Mouse (Mus musculus) thymus, postnatal 25 days (tissue): ENCODE data around the gene Itgb8.

Source experiments
- DNase-seq: peaks from one replicate; pipeline ENCODE4 v3.0.0; 2022

The Itgb8 gene

GRCm38 (mm10) chr12:119207464-119207801, 31.2 kb downstream of the Itgb8 start:
- no peak for DNase-seq

GRCm38 (mm10) chr12:119206711-119207463, 31.7 kb downstream of the Itgb8 start:
- DNase-seq = no peak

- no peak for DNase-seq
Measured at GRCm38 (mm10) chr12:119204411-119204810, 34.2 kb downstream of the Itgb8 start.

- no peak for DNase-seq
Measured at GRCm38 (mm10) chr12:119202766-119203165, 35.8 kb downstream of the Itgb8 start.

- DNase-seq = no peak
Measured at GRCm38 (mm10) chr12:119195145-119195544, 43.5 kb downstream of the Itgb8 start.

GRCm38 (mm10) chr12:119189814-119190213, 48.8 kb downstream of the Itgb8 start:
- no peak for DNase-seq

- no peak for DNase-seq
Measured at GRCm38 (mm10) chr12:119185441-119185840, 53.2 kb downstream of the Itgb8 start.

GRCm38 (mm10) chr12:119182215-119182924, 56.2 kb downstream of the Itgb8 start:
- no peak for DNase-seq

- DNase-seq = no peak
Measured at GRCm38 (mm10) chr12:119176017-119176416, 62.6 kb downstream of the Itgb8 start.

GRCm38 (mm10) chr12:119169828-119170539, 68.6 kb downstream of the Itgb8 start:
- DNase-seq = no peak

- no peak for DNase-seq
Measured at GRCm38 (mm10) chr12:119169143-119169542, 69.5 kb downstream of the Itgb8 start.

- DNase-seq = no peak
Measured at GRCm38 (mm10) chr12:119165115-119165514, 73.5 kb downstream of the Itgb8 start.

- DNase-seq = no peak
Measured at GRCm38 (mm10) chr12:119164672-119165071, 73.9 kb downstream of the Itgb8 start.

- no peak for DNase-seq
Measured at GRCm38 (mm10) chr12:119164176-119164575, 74.4 kb downstream of the Itgb8 start.

GRCm38 (mm10) chr12:119160786-119161185, 77.8 kb downstream of the Itgb8 start:
- no peak for DNase-seq

GRCm38 (mm10) chr12:119159254-119159933, 79.2 kb downstream of the Itgb8 start:
- no peak for DNase-seq

- DNase-seq = no peak
Measured at GRCm38 (mm10) chr12:119157686-119158085, 80.9 kb downstream of the Itgb8 start.

- DNase-seq = no peak
Measured at GRCm38 (mm10) chr12:119157068-119157467, 81.5 kb downstream of the Itgb8 start.

GRCm38 (mm10) chr12:119155566-119155965, 83.0 kb downstream of the Itgb8 start:
- DNase-seq = no peak

- no peak for DNase-seq
Measured at GRCm38 (mm10) chr12:119150956-119151355, 87.6 kb downstream of the Itgb8 start.

- no peak for DNase-seq
Measured at GRCm38 (mm10) chr12:119147753-119148152, 90.8 kb downstream of the Itgb8 start.

GRCm38 (mm10) chr12:119146031-119146430, 92.6 kb downstream of the Itgb8 start:
- no peak for DNase-seq

GRCm38 (mm10) chr12:119137946-119138345, 100.7 kb downstream of the Itgb8 start:
- no peak for DNase-seq
